Mouse (Mus musculus): ENCODE results near the gene Mrpl24. TPM values are rescaled to one million over a fixed set of nuclear protein-coding genes. Genes with fewer than 3 reads are reported as not detected.

Mrpl24 gene
- polyA plus RNA-seq, 1 experiment = 139 TPM

DNA sequence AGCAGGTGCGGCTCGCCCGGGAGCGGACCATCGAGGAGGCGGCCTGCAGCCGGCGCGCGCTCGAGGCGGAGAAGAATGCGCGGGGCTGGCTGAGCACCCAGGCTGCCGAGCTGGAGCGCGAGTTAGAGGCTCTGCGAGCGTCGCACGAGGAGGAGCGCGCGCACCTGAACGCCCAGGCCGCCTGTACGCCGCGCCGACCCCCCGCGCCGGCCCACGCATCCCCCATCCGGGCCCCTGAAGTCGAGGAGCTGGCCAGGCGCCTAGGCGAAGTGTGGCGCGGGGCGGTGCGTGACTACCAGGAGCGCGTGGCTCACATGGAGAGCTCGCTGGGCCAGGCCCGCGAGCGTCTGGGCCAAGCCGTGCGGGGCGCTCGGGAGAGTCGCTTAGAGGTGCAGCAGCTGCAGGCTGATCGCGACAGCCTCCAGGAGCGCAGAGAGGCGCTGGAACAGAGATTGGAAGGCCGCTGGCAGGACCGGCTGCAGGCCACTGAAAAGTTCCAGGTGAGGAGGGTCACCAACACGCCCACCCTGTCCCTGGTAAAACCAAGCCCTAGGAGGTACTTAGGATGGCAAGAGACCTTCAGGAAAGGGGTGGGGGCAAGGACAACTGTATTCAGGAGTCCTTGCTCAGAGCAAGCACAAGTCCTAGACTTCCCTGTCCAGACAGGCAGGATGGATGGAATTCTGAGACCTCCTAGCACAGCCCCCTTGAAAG, 52.3 kb downstream of the Mrpl24 start:
- peak overlapping the region; percentile 41 for H3K4me3 ChIP-seq (ENCODE audit: insufficient read depth, low read length)
- TF ChIP-seq CTCF (IDR thresholded peaks at IDR 0.05; ENCODE audit: low read depth, low read length) (no peak), POLR2A (IDR thresholded peaks at IDR 0.05; ENCODE audit: borderline replicate concordance, low read depth, low read length) (no peak)

DNA sequence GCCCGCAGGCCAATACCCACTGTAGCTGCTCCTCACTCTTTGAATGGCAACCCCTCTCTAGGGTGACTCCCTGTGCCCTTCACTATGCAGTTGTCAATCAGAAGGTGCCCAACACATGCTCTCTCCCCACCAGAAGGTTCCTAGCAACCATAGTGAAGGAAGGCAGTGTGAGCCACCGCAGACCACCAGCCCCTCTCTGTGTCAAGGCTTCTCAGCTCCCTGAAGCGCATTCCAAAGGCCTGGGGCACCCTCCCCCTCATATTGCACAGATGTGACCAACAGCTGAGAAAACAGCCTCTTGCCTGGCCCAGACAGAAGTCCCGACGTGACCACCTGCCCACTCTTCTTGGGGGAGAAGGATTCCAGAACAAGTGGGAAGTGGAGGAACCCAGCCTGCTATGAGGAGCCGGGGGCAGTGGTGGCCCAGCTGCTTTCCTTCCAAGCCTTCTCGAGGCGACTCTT, 52.9 kb downstream of the Mrpl24 start:
- Histone ChIP-seq H3K4me1 (ENCODE audit: control insufficient read depth, insufficient read depth, low read length) (no peaks in the 10 kb centered on the region), H3K27ac (ENCODE audit: insufficient read depth, low read depth, low read length) (no peak overlapping the region), H3K4me3 (ENCODE audit: insufficient read depth, low read length) (0 out of 2 replicates have a peak overlapping the region, but pooled peaks have one; percentile 41)
- TF ChIP-seq CTCF (IDR thresholded peaks at IDR 0.05; ENCODE audit: low read depth, low read length) = no peak

More for the DNA sequence above, 52.3 kb downstream of the Mrpl24 start:
- Histone ChIP-seq H3K27ac (ENCODE audit: insufficient read depth, low read depth, low read length) (no peak overlapping the region), H3K4me1 (ENCODE audit: control insufficient read depth, insufficient read depth, low read length) (no peaks in the 10 kb centered on the region)

DNA sequence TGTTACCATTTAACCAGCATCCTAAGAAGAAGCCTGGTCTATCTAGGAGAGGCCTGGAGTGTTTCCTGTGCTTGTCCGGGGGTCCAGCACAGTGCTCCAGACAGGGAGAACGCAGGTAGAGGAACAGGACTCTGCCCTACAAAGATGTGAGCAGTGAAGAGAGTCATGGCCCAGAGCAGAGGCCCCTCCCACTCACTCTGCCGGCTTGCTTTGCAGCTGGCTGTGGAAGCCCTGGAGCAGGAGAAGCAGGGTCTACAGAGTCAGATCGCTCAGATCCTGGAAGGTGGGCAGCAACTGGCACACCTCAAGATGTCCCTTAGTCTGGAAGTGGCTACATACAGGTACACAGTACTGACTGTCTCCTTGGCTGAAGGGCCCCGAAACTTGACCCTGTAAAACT, 53.5 kb downstream of the Mrpl24 start:
- TF ChIP-seq CTCF (IDR thresholded peaks at IDR 0.05; ENCODE audit: low read depth, low read length) = no peak
- TF ChIP-seq POLR2A (IDR thresholded peaks at IDR 0.05; ENCODE audit: borderline replicate concordance, low read depth, low read length) = no peak
- no peaks in the 10 kb centered on the region for H3K4me1 ChIP-seq (ENCODE audit: control insufficient read depth, insufficient read depth, low read length)
- H3K4me3 ChIP-seq (ENCODE audit: insufficient read depth, low read length) = no peak overlapping the region
- no peak overlapping the region for H3K27ac ChIP-seq (ENCODE audit: insufficient read depth, low read depth, low read length)

Other genes starting within 250 kb of the Mrpl24 start
- not detected in 2 replicates for gene Lrrc71, start 170.9 kb upstream of the Mrpl24 start, polyA plus RNA-seq (2012; ENCODE audit: insufficient read depth, insufficient read length, missing spikeins)
- gene Ntrk1, start 124.3 kb upstream of the Mrpl24 start, polyA plus RNA-seq (2012; ENCODE audit: insufficient read depth, insufficient read length, missing spikeins) = not detected in 2 replicates
- not detected in 2 replicates for gene Insrr, start 122.6 kb upstream of the Mrpl24 start, polyA plus RNA-seq (2012; ENCODE audit: insufficient read depth, insufficient read length, missing spikeins)
- gene Pear1, start 95.2 kb upstream of the Mrpl24 start, polyA plus RNA-seq (2012; ENCODE audit: insufficient read depth, insufficient read length, missing spikeins) = not detected in 2 replicates
- gene Sh2d2a, start 72.8 kb upstream of the Mrpl24 start, polyA plus RNA-seq (2012; ENCODE audit: insufficient read depth, insufficient read length, missing spikeins) = not detected in 2 replicates
- gene Prcc, start 33.9 kb upstream of the Mrpl24 start, polyA plus RNA-seq (2012; ENCODE audit: insufficient read depth, insufficient read length, missing spikeins) = 31.2 and 34.8 TPM in 2 replicates
- gene Hdgf, start 13.2 kb upstream of the Mrpl24 start, polyA plus RNA-seq (2012; ENCODE audit: insufficient read depth, insufficient read length, missing spikeins) = 170 and 180 TPM in 2 replicates
- 22.0 and 22.3 TPM in 2 replicates for gene Isg20l2, start 10.8 kb downstream of the Mrpl24 start, polyA plus RNA-seq (2012; ENCODE audit: insufficient read depth, insufficient read length, missing spikeins)
- 17.8 and 23.3 TPM in 2 replicates for gene Rrnad1, start 11.2 kb downstream of the Mrpl24 start, polyA plus RNA-seq (2012; ENCODE audit: insufficient read depth, insufficient read length, missing spikeins)
- not detected in 2 replicates for gene Crabp2, start 29.2 kb downstream of the Mrpl24 start, polyA plus RNA-seq (2012; ENCODE audit: insufficient read depth, insufficient read length, missing spikeins)
- 1.4 and 1.7 TPM in 2 replicates for gene Nes, start 51.6 kb downstream of the Mrpl24 start, polyA plus RNA-seq (2012; ENCODE audit: insufficient read depth, insufficient read length, missing spikeins)
- gene Bcan, start 80.7 kb downstream of the Mrpl24 start, polyA plus RNA-seq (2012; ENCODE audit: insufficient read depth, insufficient read length, missing spikeins) = not detected in 2 replicates
- gene Hapln2, start 108.1 kb downstream of the Mrpl24 start, polyA plus RNA-seq (2012; ENCODE audit: insufficient read depth, insufficient read length, missing spikeins) = not detected in 2 replicates
- 7.9 and 8.4 TPM in 2 replicates for gene Gpatch4, start 123.6 kb downstream of the Mrpl24 start, polyA plus RNA-seq (2012; ENCODE audit: insufficient read depth, insufficient read length, missing spikeins)
- gene Naxe, start 139.0 kb downstream of the Mrpl24 start, polyA plus RNA-seq (2012; ENCODE audit: insufficient read depth, insufficient read length, missing spikeins) = 76.1 and 83.0 TPM in 2 replicates
- not detected in 2 replicates for gene Ttc24, start 158.8 kb downstream of the Mrpl24 start, polyA plus RNA-seq (2012; ENCODE audit: insufficient read depth, insufficient read length, missing spikeins)
- 20.5 and 25.7 TPM in 2 replicates for gene Iqgap3, start 162.5 kb downstream of the Mrpl24 start, polyA plus RNA-seq (2012; ENCODE audit: insufficient read depth, insufficient read length, missing spikeins)
- gene Mef2d, start 222.9 kb downstream of the Mrpl24 start, polyA plus RNA-seq (2012; ENCODE audit: insufficient read depth, insufficient read length, missing spikeins) = 84.5 and 98.1 TPM in 2 replicates